Mouse (Mus musculus): ENCODE results near the gene Fgf5. TPM values are rescaled to one million over a fixed set of nuclear protein-coding genes. Genes with fewer than 3 reads are reported as not detected.

The Fgf5 gene
- 0.36 and 0.79 TPM in 2 replicates for polyA plus RNA-seq (2015; fragmentation: Nextera tagmentation; extraction: Ambion mirVana)

GRCm38 (mm10) chr5:98253838-98254821 is at the start of gene Fgf5:
TSS of gene Fgf5 (plus strand) at chr5:98254184.
- Histone ChIP-seq H3K9ac (0 out of 2 replicates have a peak within 1 kb of the TSS, but pooled peaks have one; percentile 23), H3K4me3 (peak within 1 kb of the TSS; percentile 58), H3K4me1 (peaks cover 21% of the 10 kb centered on the region), H3K9me3 (no peaks in the 10 kb centered on the region), H3K36me3 (no peaks in the 10 kb centered on the region), H3K27ac (no peak within 1 kb of the TSS), H3K27me3 (peaks cover 74% of the 10 kb centered on the region), H3K4me2 (peak within 1 kb of the TSS; percentile 100)
- peak; percentile 68; the same call in 1 of the 2 replicates for ATAC-seq (ENCODE audit: insufficient number of reproducible peaks, low FRiP score, low TSS enrichment, low read depth)
- WGBS: under 1% methylated on average over 79 of the region's 80 CpGs

- H3K36me3 ChIP-seq: no peaks in the 10 kb centered on the region
- H3K4me2 ChIP-seq: no peak overlapping the region
- ATAC-seq (ENCODE audit: insufficient number of reproducible peaks, low FRiP score, low TSS enrichment, low read depth): no peak
- no peaks in the 10 kb centered on the region for H3K27me3 ChIP-seq
- 61% methylated on average over 4 of the region's 4 CpGs for WGBS
- no peak overlapping the region for H3K4me3 ChIP-seq
- no peak overlapping the region for H3K27ac ChIP-seq
- H3K4me1 ChIP-seq: no peaks in the 10 kb centered on the region
- H3K9me3 ChIP-seq: no peaks in the 10 kb centered on the region
- no peak overlapping the region for H3K9ac ChIP-seq
These were observed 41.5 kb upstream of the Fgf5 start for GRCm38 (mm10) chr5:98212501-98212900.

DNA sequence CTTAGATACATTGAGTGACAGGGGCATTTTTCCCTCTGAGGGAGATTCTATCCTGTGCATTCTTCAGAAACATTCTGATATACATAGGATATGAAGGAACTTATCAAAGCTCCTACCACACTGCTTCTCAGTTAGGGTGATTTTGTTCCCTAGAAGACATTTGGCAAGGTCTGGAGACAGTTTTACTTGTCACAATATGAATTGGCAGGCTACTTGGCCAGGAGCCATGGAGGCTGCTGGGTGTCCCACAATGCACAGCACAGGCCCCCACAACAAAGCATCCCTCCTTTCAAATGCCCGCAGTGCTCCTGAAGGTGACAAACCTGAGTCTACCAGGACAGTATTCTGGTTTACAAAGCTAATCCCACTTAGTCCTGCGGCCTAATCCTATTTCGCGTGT is 32.0 kb upstream of the Fgf5 start:
- ATAC-seq (ENCODE audit: insufficient number of reproducible peaks, low FRiP score, low TSS enrichment, low read depth): no peak
- H3K4me1 ChIP-seq: no peaks in the 10 kb centered on the region
- H3K36me3 ChIP-seq: no peaks in the 10 kb centered on the region
- H3K9ac ChIP-seq: no peak overlapping the region
- no peaks in the 10 kb centered on the region for H3K9me3 ChIP-seq
- no peak overlapping the region for H3K4me2 ChIP-seq
- 72% methylated on average over 4 of the region's 4 CpGs for WGBS
- H3K27ac ChIP-seq: no peak overlapping the region
- H3K4me3 ChIP-seq: no peak overlapping the region
- no peaks in the 10 kb centered on the region for H3K27me3 ChIP-seq

DNA sequence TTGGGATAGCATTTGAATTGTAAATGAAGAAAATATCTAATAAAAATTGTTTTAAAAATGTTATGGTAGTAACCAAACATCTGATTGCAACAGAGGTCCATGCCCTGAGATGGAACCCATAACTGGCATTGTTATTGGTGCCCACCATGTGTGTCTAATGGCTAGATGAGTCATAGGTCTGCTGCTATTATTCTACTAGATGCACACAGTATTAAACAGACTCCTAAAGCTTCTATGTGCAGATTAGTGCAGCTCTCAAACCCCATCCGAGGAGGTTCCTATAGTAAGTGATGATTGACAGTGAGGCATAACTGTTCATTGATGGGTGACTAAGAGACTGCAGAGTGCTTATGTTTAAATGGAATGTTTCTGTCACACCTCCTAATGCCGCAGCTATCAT is 27.3 kb upstream of the Fgf5 start:
- WGBS: 87% methylated on average over 2 of the region's 2 CpGs
- no peak overlapping the region for H3K4me3 ChIP-seq
- ATAC-seq (ENCODE audit: insufficient number of reproducible peaks, low FRiP score, low TSS enrichment, low read depth): no peak
- no peak overlapping the region for H3K9ac ChIP-seq
- no peak overlapping the region for H3K27ac ChIP-seq
- no peaks in the 10 kb centered on the region for H3K9me3 ChIP-seq
- H3K27me3 ChIP-seq: no peaks in the 10 kb centered on the region
- no peaks in the 10 kb centered on the region for H3K4me1 ChIP-seq
- H3K36me3 ChIP-seq: no peaks in the 10 kb centered on the region
- no peak overlapping the region for H3K4me2 ChIP-seq

DNA sequence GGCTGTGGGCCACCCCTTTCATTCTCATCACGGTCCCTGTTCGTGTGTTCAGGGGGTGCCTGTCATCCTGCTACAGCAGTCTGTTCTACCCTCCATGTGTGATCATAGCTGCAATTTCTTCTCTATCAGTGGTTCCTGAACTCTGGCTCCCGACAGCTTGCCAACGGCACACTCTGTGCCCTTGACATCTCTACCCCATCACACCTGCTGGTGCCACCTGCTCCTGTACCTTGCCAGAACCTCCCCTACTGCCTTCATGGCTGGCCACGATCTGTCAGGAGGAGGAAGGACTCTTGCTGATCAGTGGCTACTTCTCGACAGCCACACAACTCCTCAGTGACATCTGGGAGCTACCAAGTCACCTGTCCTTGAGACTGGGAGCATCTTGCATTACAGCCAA is 24.5 kb upstream of the Fgf5 start:
- H3K27ac ChIP-seq: no peak overlapping the region
- no peaks in the 10 kb centered on the region for H3K27me3 ChIP-seq
- no peak overlapping the region for H3K4me3 ChIP-seq
- H3K36me3 ChIP-seq: no peaks in the 10 kb centered on the region
- H3K4me2 ChIP-seq: no peak overlapping the region
- ATAC-seq (ENCODE audit: insufficient number of reproducible peaks, low FRiP score, low TSS enrichment, low read depth): no peak
- H3K4me1 ChIP-seq: no peaks in the 10 kb centered on the region
- WGBS: 75% methylated on average over 6 of the region's 6 CpGs
- no peak overlapping the region for H3K9ac ChIP-seq
- H3K9me3 ChIP-seq: no peaks in the 10 kb centered on the region

- WGBS: 75% methylated on average over 6 of the region's 6 CpGs
- Histone ChIP-seq H3K4me3 (no peak overlapping the region), H3K9ac (no peak overlapping the region), H3K36me3 (no peaks in the 10 kb centered on the region), H3K27ac (no peak overlapping the region), H3K9me3 (no peaks in the 10 kb centered on the region), H3K4me2 (no peak overlapping the region), H3K4me1 (no peaks in the 10 kb centered on the region), H3K27me3 (no peaks in the 10 kb centered on the region)
- no peak for ATAC-seq (ENCODE audit: insufficient number of reproducible peaks, low FRiP score, low TSS enrichment, low read depth)
These were observed 15.5 kb upstream of the Fgf5 start for GRCm38 (mm10) chr5:98238466-98238865.

GRCm38 (mm10) chr5:98241322-98241829 is 12.6 kb upstream of the Fgf5 start:
- Histone ChIP-seq H3K9ac (no peak overlapping the region), H3K27me3 (no peaks in the 10 kb centered on the region), H3K9me3 (no peaks in the 10 kb centered on the region), H3K4me1 (no peaks in the 10 kb centered on the region), H3K4me2 (no peak overlapping the region), H3K27ac (no peak overlapping the region), H3K36me3 (no peaks in the 10 kb centered on the region), H3K4me3 (no peak overlapping the region)
- ATAC-seq (ENCODE audit: insufficient number of reproducible peaks, low FRiP score, low TSS enrichment, low read depth): no peak
- 92% methylated on average over 12 of the region's 12 CpGs for whole genome bisulfite sequencing

GRCm38 (mm10) chr5:98245303-98245702 is 8.7 kb upstream of the Fgf5 start:
- Histone ChIP-seq H3K27me3 (0 out of 2 replicates have a peak, but pooled peaks cover 3% of the 10 kb centered on the region), H3K9ac (no peak overlapping the region), H3K4me2 (no peak overlapping the region), H3K36me3 (no peaks in the 10 kb centered on the region), H3K4me3 (no peak overlapping the region), H3K9me3 (no peaks in the 10 kb centered on the region), H3K4me1 (no peaks in the 10 kb centered on the region), H3K27ac (no peak overlapping the region)
- WGBS: 56% methylated on average over 8 of the region's 8 CpGs
- ATAC-seq (ENCODE audit: insufficient number of reproducible peaks, low FRiP score, low TSS enrichment, low read depth): no peak

GRCm38 (mm10) chr5:98245976-98246375 is 8.0 kb upstream of the Fgf5 start:
- H3K27ac ChIP-seq: no peak overlapping the region
- no peak overlapping the region for H3K9ac ChIP-seq
- no peak for ATAC-seq (ENCODE audit: insufficient number of reproducible peaks, low FRiP score, low TSS enrichment, low read depth)
- no peaks in the 10 kb centered on the region for H3K36me3 ChIP-seq
- no peaks in the 10 kb centered on the region for H3K9me3 ChIP-seq
- H3K27me3 ChIP-seq: 0 out of 2 replicates have a peak, but pooled peaks cover 10% of the 10 kb centered on the region
- H3K4me3 ChIP-seq: no peak overlapping the region
- H3K4me2 ChIP-seq: no peak overlapping the region
- no peaks in the 10 kb centered on the region for H3K4me1 ChIP-seq
- 49% methylated on average over 4 of the region's 4 CpGs for WGBS

GRCm38 (mm10) chr5:98246826-98247225 is 7.2 kb upstream of the Fgf5 start:
- no peaks in the 10 kb centered on the region for H3K36me3 ChIP-seq
- ATAC-seq (ENCODE audit: insufficient number of reproducible peaks, low FRiP score, low TSS enrichment, low read depth): no peak
- 54% methylated on average over 7 of the region's 7 CpGs for WGBS
- H3K4me2 ChIP-seq: no peak overlapping the region
- H3K4me3 ChIP-seq: no peak overlapping the region
- H3K9me3 ChIP-seq: no peaks in the 10 kb centered on the region
- H3K9ac ChIP-seq: no peak overlapping the region
- H3K27me3 ChIP-seq: peaks cover 14% of the 10 kb centered on the region; the same call in 1 of the 2 replicates
- H3K4me1 ChIP-seq: no peaks in the 10 kb centered on the region
- no peak overlapping the region for H3K27ac ChIP-seq

GRCm38 (mm10) chr5:98247516-98247915 is 6.5 kb upstream of the Fgf5 start:
- Histone ChIP-seq H3K36me3 (no peaks in the 10 kb centered on the region), H3K4me2 (no peak overlapping the region), H3K27me3 (peaks cover 21% of the 10 kb centered on the region; the same call in 1 of the 2 replicates), H3K9me3 (no peaks in the 10 kb centered on the region), H3K27ac (no peak overlapping the region), H3K4me3 (no peak overlapping the region), H3K9ac (no peak overlapping the region), H3K4me1 (no peaks in the 10 kb centered on the region)
- no peak for ATAC-seq (ENCODE audit: insufficient number of reproducible peaks, low FRiP score, low TSS enrichment, low read depth)
- 37% methylated on average over 2 of the region's 2 CpGs for WGBS

DNA sequence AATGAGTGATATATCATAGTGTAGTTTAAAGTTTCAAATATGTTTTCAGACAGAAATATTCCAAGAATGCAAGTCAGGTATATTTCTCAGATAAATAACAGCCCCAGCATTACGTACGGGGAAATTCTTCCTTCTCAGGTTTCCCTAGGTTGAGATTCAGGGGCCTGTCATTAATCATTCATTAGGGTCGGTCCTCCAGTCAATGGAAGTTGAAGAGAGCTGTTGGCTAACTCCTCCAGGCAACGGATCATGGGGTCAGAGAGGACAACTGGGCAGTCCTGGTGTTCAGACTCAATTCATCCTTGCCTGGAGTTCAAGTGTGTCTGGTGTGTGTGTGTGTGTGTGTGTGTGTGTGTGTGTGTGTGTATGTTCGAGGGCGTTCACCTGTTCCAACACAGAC is 837 bp upstream of the Fgf5 start:
- Histone ChIP-seq H3K4me2 (no peak overlapping the region), H3K4me1 (peaks cover 21% of the 10 kb centered on the region), H3K9ac (no peak overlapping the region), H3K4me3 (no peak overlapping the region), H3K9me3 (no peaks in the 10 kb centered on the region), H3K27ac (no peak overlapping the region), H3K36me3 (no peaks in the 10 kb centered on the region), H3K27me3 (peaks cover 69% of the 10 kb centered on the region)
- ATAC-seq (ENCODE audit: insufficient number of reproducible peaks, low FRiP score, low TSS enrichment, low read depth): no peak
- 20% methylated on average over 6 of the region's 6 CpGs for WGBS

Measured in limb, embryonic 15.5 days (tissue).